Mouse (Mus musculus) intestine, embryonic 16.5 days (tissue): ENCODE results near the gene Fzd2. TPM values are rescaled to one million over a fixed set of nuclear protein-coding genes. Genes with fewer than 3 reads are reported as not detected.

ENCODE experiments used
- ATAC-seq: fragments of 200-750 bp; cut with Nextera tagmentation; 2 replicates; pipeline ENCODE4 v1.8.0; 2017; ENCODE audit warnings: moderate TSS enrichment, moderate library complexity
- H3K27ac ChIP-seq: fragments of 300-500 bp; sonication (generic); 2 replicates; pipeline ENCODE4 v1.5.1; 2014; ENCODE audit warnings: mild to moderate bottlenecking, low read length
- H3K27me3 ChIP-seq: fragments of 300-500 bp; sonication (generic); replicated peaks from 2 replicates; pipeline ENCODE4 v1.6.1; 2014; ENCODE audit warnings: low read length, control low read depth, mixed read lengths; ENCODE audit not compliant: control insufficient read depth, insufficient read depth
- H3K36me3 ChIP-seq: fragments of 300-500 bp; sonication (generic); 2 replicates; pipeline ENCODE4 v1.6.1; 2014; ENCODE audit warnings: low read length, control low read depth; ENCODE audit not compliant: control insufficient read depth, insufficient read depth
- H3K4me1 ChIP-seq: fragments of 300-500 bp; sonication (generic); 2 replicates; pipeline ENCODE4 v1.6.1; 2014; ENCODE audit warnings: low read length, control low read depth, mixed read lengths; ENCODE audit not compliant: control insufficient read depth, insufficient read depth
- H3K4me2 ChIP-seq: fragments of 300-500 bp; sonication (generic); 2 replicates; pipeline ENCODE4 v1.6.1; 2014; ENCODE audit warnings: low read depth, low read length, control low read depth
- H3K4me3 ChIP-seq: fragments of 300-500 bp; sonication (generic); 2 replicates; pipeline ENCODE4 v1.5.1; 2014; ENCODE audit warnings: mild to moderate bottlenecking, low read length
- H3K9ac ChIP-seq: fragments of 300-500 bp; sonication (generic); 2 replicates; pipeline ENCODE4 v1.6.1; 2014; ENCODE audit warnings: low read depth, low read length
- H3K9me3 ChIP-seq: fragments of 300-500 bp; sonication (generic); 2 replicates; pipeline ENCODE4 v1.6.1; 2016; ENCODE audit warnings: low read length, control low read depth; ENCODE audit not compliant: control insufficient read depth
- WGBS: fragments of 180-500 bp; shearing (Covaris S2); extraction: QIAGEN DNeasy Blood & Tissue Kit; methylation state at CpG from one replicate; pipeline ENCODE4 v1.1.7; 2014; 5-methylcytosine and 5-hydroxymethylcytosine counted together
- polyA plus RNA-seq: library from polyadenylated mRNA; unstranded; fragments of >200 nt; fragmentation: Nextera tagmentation; extraction: Ambion mirVana; gene quantifications from 2 replicates; pipeline ENCODE4 v1.2.1, GENCODE M21; 2015

Gene Fzd2
- polyA plus RNA-seq, 1 experiment from 2014 or later = 9.4 TPM

DNA sequence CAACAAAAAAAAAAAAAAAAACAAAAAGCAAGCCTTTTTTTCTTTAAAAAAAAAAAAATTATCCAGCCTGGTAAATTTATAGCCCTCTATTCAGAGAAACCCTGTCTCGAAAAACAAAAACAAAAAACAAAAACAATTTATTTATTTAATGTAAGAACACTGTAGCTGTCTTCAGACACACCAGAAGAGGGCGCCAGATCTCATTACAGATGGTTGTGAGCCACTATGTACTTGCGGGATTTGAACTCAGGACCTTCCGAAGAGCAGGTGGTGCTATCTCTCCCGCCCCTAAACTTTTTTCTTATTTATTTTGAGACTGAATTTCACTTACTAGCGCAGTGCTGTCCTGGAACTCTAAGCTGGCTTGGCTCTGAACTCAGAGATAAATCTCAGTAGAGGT is 37.0 kb upstream of the Fzd2 start:
- H3K9ac ChIP-seq = no peak overlapping the region
- no peaks in the 10 kb centered on the region for H3K36me3 ChIP-seq
- no peak overlapping the region for H3K4me3 ChIP-seq
- 85% methylated on average over 6 of the region's 6 CpGs for WGBS
- no peak overlapping the region for H3K4me2 ChIP-seq
- H3K27ac ChIP-seq = no peak overlapping the region
- no peaks in the 10 kb centered on the region for H3K9me3 ChIP-seq
- H3K4me1 ChIP-seq = no peaks in the 10 kb centered on the region
- H3K27me3 ChIP-seq = no peaks in the 10 kb centered on the region
- ATAC-seq = no peak

- no peak for ATAC-seq
- H3K27ac ChIP-seq = no peak overlapping the region
- H3K4me3 ChIP-seq = no peak overlapping the region
- no peaks in the 10 kb centered on the region for H3K36me3 ChIP-seq
- no peaks in the 10 kb centered on the region for H3K4me1 ChIP-seq
- no peak overlapping the region for H3K9ac ChIP-seq
- no peaks in the 10 kb centered on the region for H3K9me3 ChIP-seq
- WGBS = 96% methylated on average over 15 of the region's 15 CpGs
- H3K27me3 ChIP-seq = no peaks in the 10 kb centered on the region
- no peak overlapping the region for H3K4me2 ChIP-seq
Measured at GRCm38 (mm10) chr11:102567723-102568122, 36.5 kb upstream of the Fzd2 start.

DNA sequence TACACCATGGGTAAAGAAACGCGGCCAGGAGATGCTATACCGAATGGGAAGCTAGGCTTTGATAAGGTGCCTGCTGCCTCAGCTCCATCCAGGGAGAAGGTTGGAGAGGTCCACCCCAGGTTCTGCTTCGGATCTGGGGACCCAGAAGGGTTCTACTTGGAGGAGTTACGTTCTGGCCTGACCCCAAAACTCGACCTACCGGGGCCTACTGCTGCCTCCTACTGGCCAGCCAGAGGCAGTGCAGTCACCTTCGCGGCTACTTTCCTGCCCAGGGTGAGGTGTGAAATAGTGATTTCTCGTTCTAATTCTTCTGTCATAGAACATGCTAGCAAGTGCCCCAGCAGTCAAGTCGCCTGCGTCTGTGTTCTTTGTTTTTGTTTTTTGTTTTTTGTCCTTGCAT is 36.0 kb upstream of the Fzd2 start:
- Histone ChIP-seq H3K4me3 (no peak overlapping the region), H3K4me1 (no peaks in the 10 kb centered on the region), H3K9me3 (no peaks in the 10 kb centered on the region), H3K4me2 (no peak overlapping the region), H3K9ac (no peak overlapping the region), H3K36me3 (no peaks in the 10 kb centered on the region), H3K27ac (no peak overlapping the region), H3K27me3 (no peaks in the 10 kb centered on the region)
- no peak for ATAC-seq
- 81% methylated on average over 12 of the region's 12 CpGs for WGBS

- no peaks in the 10 kb centered on the region for H3K4me1 ChIP-seq
- H3K4me3 ChIP-seq = no peak overlapping the region
- H3K27me3 ChIP-seq = no peaks in the 10 kb centered on the region
- no peak for ATAC-seq
- H3K27ac ChIP-seq = no peak overlapping the region
- no peak overlapping the region for H3K4me2 ChIP-seq
- no peaks in the 10 kb centered on the region for H3K9me3 ChIP-seq
- 64% methylated on average over 7 of the region's 7 CpGs for WGBS
- no peaks in the 10 kb centered on the region for H3K36me3 ChIP-seq
- no peak overlapping the region for H3K9ac ChIP-seq
Measured at GRCm38 (mm10) chr11:102568756-102569377, 35.3 kb upstream of the Fzd2 start.

DNA sequence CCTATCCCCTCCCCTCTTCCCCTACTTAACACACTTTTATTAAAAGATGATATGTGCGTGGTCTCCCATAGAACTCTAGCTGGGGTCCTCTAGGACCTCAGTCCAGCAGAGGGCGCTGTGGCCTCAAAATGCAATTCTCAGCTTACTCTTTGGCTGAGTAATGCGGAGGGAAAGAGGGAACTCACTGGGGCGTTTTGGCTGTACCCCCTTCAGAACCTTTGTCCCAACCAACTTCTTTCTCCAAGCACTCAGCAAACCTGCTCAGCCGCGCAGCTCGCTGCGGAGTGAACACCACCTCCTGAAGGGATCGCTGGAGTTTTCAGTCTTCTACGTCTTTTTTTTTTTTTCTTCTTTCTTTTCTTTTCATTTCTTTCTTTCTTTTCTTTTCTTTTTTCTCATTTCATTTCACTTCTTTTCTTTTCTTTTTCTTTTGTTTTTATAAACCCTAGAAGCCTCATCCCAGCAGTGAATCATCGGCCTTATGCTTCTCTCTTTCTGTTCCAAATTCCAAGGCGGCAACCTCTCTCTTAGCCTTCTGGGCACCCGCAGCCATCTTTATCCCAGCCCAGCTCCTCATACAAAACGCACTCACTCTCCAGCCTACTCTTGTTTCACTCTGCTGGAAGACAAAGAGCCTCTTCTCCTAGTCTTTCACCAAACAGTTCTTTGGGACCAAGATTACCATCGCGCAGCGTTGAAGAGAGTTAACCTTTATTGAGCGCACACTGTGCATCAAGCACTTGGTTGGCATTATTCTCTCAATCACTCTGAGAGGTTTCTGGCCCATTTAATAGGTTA is 31.1 kb upstream of the Fzd2 start:
- no peaks in the 10 kb centered on the region for H3K9me3 ChIP-seq
- peak overlapping the region; percentile 79 for H3K4me2 ChIP-seq
- H3K4me3 ChIP-seq = peak overlapping the region; percentile 57
- 16% methylated on average over 18 of the region's 18 CpGs for WGBS
- H3K9ac ChIP-seq = peak overlapping the region; percentile 70
- no peaks in the 10 kb centered on the region for H3K36me3 ChIP-seq
- H3K27ac ChIP-seq = no peak overlapping the region
- ATAC-seq = peak; percentile 71
- no peaks in the 10 kb centered on the region for H3K27me3 ChIP-seq
- H3K4me1 ChIP-seq = peaks cover 4% of the 10 kb centered on the region; the same call in 1 of the 2 replicates

DNA sequence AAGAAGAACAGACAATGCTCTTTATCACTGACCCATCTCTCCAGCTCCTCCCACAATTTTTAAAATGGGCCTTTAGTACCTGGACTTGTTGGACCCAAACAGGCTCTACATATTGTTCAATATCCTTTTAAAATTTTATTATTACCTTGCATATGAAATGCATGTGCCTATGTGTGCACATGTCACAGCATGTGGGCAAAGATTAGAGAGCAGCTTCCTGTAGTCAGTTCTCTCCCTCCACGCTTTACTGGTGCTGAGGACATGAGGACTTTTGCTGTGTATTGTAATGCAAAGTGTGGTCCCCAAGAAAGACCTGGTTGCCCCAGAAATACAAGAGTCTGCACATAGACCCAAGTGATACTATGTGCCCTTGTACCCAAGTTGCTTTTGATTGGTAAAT is 29.2 kb upstream of the Fzd2 start:
- no peaks in the 10 kb centered on the region for H3K36me3 ChIP-seq

DNA sequence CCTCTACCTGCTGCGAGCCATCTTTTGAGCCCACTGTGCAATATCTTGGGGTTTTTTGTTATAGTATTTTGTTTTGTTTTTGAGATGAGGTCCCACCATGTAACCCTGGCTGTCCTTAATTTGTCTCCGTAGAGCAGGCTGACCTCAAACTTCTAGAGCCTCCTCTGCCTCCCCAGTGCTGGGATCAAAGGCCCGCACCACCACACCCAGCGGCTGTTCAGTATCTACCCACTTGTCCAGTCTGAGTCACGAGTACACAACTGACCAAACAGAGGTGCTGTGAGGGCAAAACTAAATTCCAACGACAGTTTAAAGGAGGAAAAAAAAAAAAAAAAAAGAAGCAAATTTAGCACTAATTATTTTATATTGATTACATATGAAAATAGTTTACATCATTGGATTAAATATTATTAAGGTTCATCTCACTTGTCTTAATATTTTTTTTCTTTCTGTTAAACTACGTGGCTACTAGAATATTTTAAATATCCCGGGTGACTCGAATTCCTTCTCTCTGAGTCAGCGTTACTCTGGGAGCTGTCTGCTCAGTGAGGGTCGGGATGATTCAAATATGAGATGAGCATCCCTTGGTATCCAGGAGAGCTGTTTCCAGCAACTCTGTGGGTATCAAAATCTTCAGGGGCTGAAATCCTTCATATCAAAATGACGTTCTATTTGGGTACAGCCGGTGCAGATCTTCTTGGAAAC is 28.0 kb upstream of the Fzd2 start:
- Histone ChIP-seq H3K27ac (no peak overlapping the region), H3K4me1 (peaks cover 9% of the 10 kb centered on the region), H3K36me3 (no peaks in the 10 kb centered on the region), H3K9me3 (no peaks in the 10 kb centered on the region), H3K4me3 (no peak overlapping the region), H3K27me3 (no peaks in the 10 kb centered on the region), H3K4me2 (no peak overlapping the region), H3K9ac (no peak overlapping the region)
- 44% methylated on average over 13 of the region's 13 CpGs for WGBS
- no peak for ATAC-seq

More for the DNA sequence above, 29.2 kb upstream of the Fzd2 start:
- WGBS = 72% methylated on average over 1 of the region's 1 CpGs
- no peak overlapping the region for H3K4me3 ChIP-seq
- peaks cover 9% of the 10 kb centered on the region; the same call in 1 of the 2 replicates for H3K4me1 ChIP-seq
- no peak overlapping the region for H3K9ac ChIP-seq
- no peaks in the 10 kb centered on the region for H3K27me3 ChIP-seq
- ATAC-seq = no peak
- H3K27ac ChIP-seq = no peak overlapping the region
- no peaks in the 10 kb centered on the region for H3K9me3 ChIP-seq
- H3K4me2 ChIP-seq = no peak overlapping the region

DNA sequence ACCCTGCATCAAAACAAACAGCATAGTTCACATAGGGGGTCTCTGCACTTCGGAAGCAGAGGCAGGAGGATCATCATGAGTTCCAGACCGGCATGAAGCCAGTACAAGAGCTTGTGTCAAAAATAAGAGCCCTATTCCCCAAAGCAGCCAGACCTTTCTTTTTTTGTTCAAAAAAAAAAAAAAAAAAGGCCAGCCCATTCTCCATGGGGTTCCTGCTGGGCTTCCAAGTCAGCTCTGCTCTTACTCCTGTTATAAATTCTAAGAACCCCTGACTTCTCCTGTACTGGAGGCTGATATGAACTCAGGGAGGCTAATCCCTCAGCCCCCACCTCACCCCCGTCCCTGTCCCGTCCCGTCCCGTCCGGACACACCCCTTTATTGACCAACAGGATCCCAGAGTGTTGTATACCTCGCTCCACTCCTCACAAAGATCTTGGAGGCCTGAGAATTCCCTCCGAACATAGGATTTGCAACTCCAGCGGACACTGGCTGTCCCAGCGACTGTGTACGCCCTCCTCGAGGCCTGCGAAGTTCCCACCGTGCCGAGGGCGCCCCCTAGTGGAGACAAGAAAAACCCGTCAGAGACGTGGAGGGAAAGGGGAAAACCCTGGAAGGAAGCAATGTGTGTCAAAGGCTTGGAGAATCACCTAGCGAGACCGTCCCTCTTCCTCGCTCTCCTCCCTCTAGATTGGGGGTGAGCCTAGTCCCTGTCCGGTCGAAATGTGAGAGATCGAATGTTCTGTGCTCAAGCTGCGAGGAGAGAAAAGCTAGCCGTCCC is 25.7 kb upstream of the Fzd2 start:
- Histone ChIP-seq H3K36me3 (no peaks in the 10 kb centered on the region), H3K4me3 (peak overlapping the region; percentile 39), H3K9ac (peak overlapping the region; percentile 71), H3K27me3 (no peaks in the 10 kb centered on the region), H3K4me1 (peaks cover 23% of the 10 kb centered on the region), H3K9me3 (no peaks in the 10 kb centered on the region), H3K4me2 (peak overlapping the region; percentile 57), H3K27ac (peak overlapping the region; percentile 88)
- ATAC-seq = peak; percentile 73
- 8% methylated on average over 27 of the region's 27 CpGs for WGBS
